Mouse (Mus musculus) embryonic facial prominence, embryonic 15.5 days (tissue): ENCODE measurements around the gene Vmn1r199. TPM values are rescaled to one million over a fixed set of nuclear protein-coding genes. Genes with fewer than 3 reads are reported as not detected.

Source experiments
- polyA plus RNA-seq: library from polyadenylated mRNA; unstranded; fragments of >200 nt; fragmentation: Nextera tagmentation; extraction: Ambion mirVana; gene quantifications from 2 replicates; pipeline ENCODE4 v1.2.1, GENCODE M21; 2015

Gene Vmn1r199
- polyA plus RNA-seq, 1 experiment from 2014 or later = not detected

Other genes with a start within 250 kb of the Vmn1r199 start
- not detected in 2 replicates for gene Vmn1r191, start 195.8 kb upstream of the Vmn1r199 start, polyA plus RNA-seq
- not detected in 2 replicates for gene Vmn1r192, start 188.7 kb upstream of the Vmn1r199 start, polyA plus RNA-seq
- gene Vmn1r193, start 156.7 kb upstream of the Vmn1r199 start, polyA plus RNA-seq = not detected in 2 replicates
- not detected in 2 replicates for gene Vmn1r194, start 135.6 kb upstream of the Vmn1r199 start, polyA plus RNA-seq
- gene Vmn1r195, start 109.3 kb upstream of the Vmn1r199 start, polyA plus RNA-seq = not detected in 2 replicates
- 0.07 TPM in 2 replicates for gene Vmn1r196, start 89.9 kb upstream of the Vmn1r199 start, polyA plus RNA-seq
- gene Vmn1r197, start 55.2 kb upstream of the Vmn1r199 start, polyA plus RNA-seq = not detected in 2 replicates
- not detected in 2 replicates for gene Vmn1r198, start 29.5 kb upstream of the Vmn1r199 start, polyA plus RNA-seq
- not detected in 2 replicates for gene Vmn1r200, start 10.6 kb downstream of the Vmn1r199 start, polyA plus RNA-seq
- not detected in 2 replicates for gene Vmn1r201, start 92.1 kb downstream of the Vmn1r199 start, polyA plus RNA-seq
- gene Vmn1r202, start 125.6 kb downstream of the Vmn1r199 start, polyA plus RNA-seq = not detected in 2 replicates
- gene Vmn1r203, start 138.3 kb downstream of the Vmn1r199 start, polyA plus RNA-seq = 0.03 TPM in 1 of 2 replicates, not detected in the other
- gene Vmn1r204, start 173.4 kb downstream of the Vmn1r199 start, polyA plus RNA-seq = not detected in 2 replicates
- not detected in 2 replicates for gene Vmn1r205, start 213.2 kb downstream of the Vmn1r199 start, polyA plus RNA-seq
- not detected in 2 replicates for gene Vmn1r206, start 244.4 kb downstream of the Vmn1r199 start, polyA plus RNA-seq